Mouse (Mus musculus) CD8-positive naive resting alpha-beta T cell, adult 2 months (primary cell): ENCODE measurements around the gene Dpp6.

ENCODE experiments used
- DNase-seq, 2 experiments: peaks; one replicate each; pipeline ENCODE4 v3.0.0; 2022; ENCODE audit warnings: low read depth in 2 of 2, low spot score in 2 of 2

The Dpp6 gene

GRCm38 (mm10) chr5:26816975-26817941 lies at the start of gene Dpp6:
Gene Dpp6, plus strand, starts transcription at chr5:26817203.
- no peak for DNase-seq

- no peak for DNase-seq
These were observed 33.0 kb upstream of the Dpp6 start for GRCm38 (mm10) chr5:26783955-26784354.

- DNase-seq = no peak
These were observed 21.5 kb upstream of the Dpp6 start for GRCm38 (mm10) chr5:26795524-26795923.

GRCm38 (mm10) chr5:26835972-26836371 lies 19.0 kb downstream of the Dpp6 start:
- no peak for DNase-seq

- DNase-seq = no peak
These were observed 24.1 kb downstream of the Dpp6 start for GRCm38 (mm10) chr5:26841151-26841550.

- no peak for DNase-seq
These were observed 37.7 kb downstream of the Dpp6 start for GRCm38 (mm10) chr5:26854746-26855145.

- DNase-seq = no peak
These were observed 58.4 kb downstream of the Dpp6 start for GRCm38 (mm10) chr5:26875449-26875848.

- DNase-seq = no peak
These were observed 70.5 kb downstream of the Dpp6 start for GRCm38 (mm10) chr5:26887496-26887895.

GRCm38 (mm10) chr5:26888080-26888479 lies 71.1 kb downstream of the Dpp6 start:
- DNase-seq = no peak

- DNase-seq = no peak
These were observed 77.3 kb downstream of the Dpp6 start for GRCm38 (mm10) chr5:26894346-26894745.

GRCm38 (mm10) chr5:26903786-26904185 lies 86.8 kb downstream of the Dpp6 start:
- DNase-seq = no peak

- no peak for DNase-seq
These were observed 87.5 kb downstream of the Dpp6 start for GRCm38 (mm10) chr5:26904324-26905041.

- DNase-seq = no peak
These were observed 90.1 kb downstream of the Dpp6 start for GRCm38 (mm10) chr5:26907151-26907550.

- DNase-seq = no peak
These were observed 91.6 kb downstream of the Dpp6 start for GRCm38 (mm10) chr5:26908612-26909011.

- DNase-seq = no peak
These were observed 93.3 kb downstream of the Dpp6 start for GRCm38 (mm10) chr5:26910353-26910752.

- DNase-seq = no peak
These were observed 95.0 kb downstream of the Dpp6 start for GRCm38 (mm10) chr5:26911965-26912364.

- no peak for DNase-seq
These were observed 101.8 kb downstream of the Dpp6 start for GRCm38 (mm10) chr5:26918763-26919162.

GRCm38 (mm10) chr5:26924552-26924951 lies 107.5 kb downstream of the Dpp6 start:
- DNase-seq = no peak

GRCm38 (mm10) chr5:26932413-26933122 lies 115.6 kb downstream of the Dpp6 start:
- no peak for DNase-seq

- DNase-seq = no peak
These were observed 117.9 kb downstream of the Dpp6 start for GRCm38 (mm10) chr5:26934911-26935310.

GRCm38 (mm10) chr5:26941471-26941870 lies 124.5 kb downstream of the Dpp6 start:
- no peak for DNase-seq
